Mouse (Mus musculus): ENCODE measurements at regions not wholly inside any gene's neighbourhood (a gene's known extent, or its start where the extent isn't known, plus 50 kb on each side); places are given as distances from the start of the nearest gene placed in this dataset.

DNA sequence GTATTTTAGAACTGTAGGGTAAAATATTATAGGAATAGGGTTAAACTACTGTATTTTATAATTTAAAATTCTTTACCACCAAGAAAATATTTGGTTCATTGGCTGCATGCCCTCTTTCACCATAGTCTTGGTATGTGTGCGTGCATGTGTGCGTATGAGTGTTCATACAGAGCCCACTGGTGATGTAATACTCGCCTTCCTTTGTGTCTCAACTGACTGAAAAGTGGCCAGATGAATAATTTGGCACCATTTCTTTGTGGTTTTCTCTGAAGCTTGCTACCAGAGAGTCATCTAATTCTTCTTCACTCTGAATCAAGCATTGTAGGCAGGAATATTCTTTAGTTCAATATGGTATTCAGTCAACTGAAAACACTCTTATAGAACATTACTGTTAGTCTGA lies 372.7 kb downstream of the Slc22a22 start:
- Histone ChIP-seq H3K36me3 (ENCODE audit: control insufficient read depth, insufficient read depth, low read length) (no peaks in the 10 kb centered on the region), H3K79me2 (ENCODE audit: control insufficient read depth, insufficient read depth, low read length) (no peaks in the 10 kb centered on the region), H3K4me3 (ENCODE audit: insufficient read depth, low read depth, low read length) (no peak overlapping the region), H3K27ac (replicated peaks; ENCODE audit: insufficient read depth, low read depth, low read length) (no peak overlapping the region), H3K4me1 (ENCODE audit: control insufficient read depth, insufficient read depth, low read length) (no peaks in the 10 kb centered on the region), H3K27me3 (ENCODE audit: control insufficient read depth, insufficient read depth, low read length) (no peaks in the 10 kb centered on the region), H3K9ac (ENCODE audit: low read depth, low read length) (no peak overlapping the region)
- 78% methylated on average over 3 of the region's 3 CpGs for WGBS
- no peak for DNase-seq (ENCODE audit: extremely low read depth, low read depth, low spot score)
- TF ChIP-seq POLR2A (IDR thresholded peaks at IDR 0.05; ENCODE audit: extremely low read depth, insufficient read depth, low read length), result no peak

DNA sequence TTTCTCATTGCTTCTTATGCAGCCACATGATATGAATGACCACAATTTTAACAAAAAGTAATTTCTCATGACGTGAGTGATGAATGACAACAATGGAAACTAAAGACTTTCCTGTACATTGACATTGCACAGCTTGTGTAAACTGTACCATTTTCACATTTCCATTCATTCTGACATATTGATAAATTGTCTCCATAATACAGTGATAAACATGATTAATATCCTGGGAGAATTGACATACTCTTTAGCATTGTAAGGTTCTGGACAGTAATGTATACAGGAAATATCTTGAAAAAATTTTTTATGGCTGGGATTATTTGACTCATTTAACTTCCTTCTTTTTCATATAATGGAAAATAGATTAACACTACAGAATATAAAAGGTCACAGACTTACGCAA lies 380.1 kb downstream of the Slc22a22 start:
- Histone ChIP-seq H3K4me3 (ENCODE audit: insufficient read depth, low read depth, low read length) (no peak overlapping the region), H3K9ac (ENCODE audit: low read depth, low read length) (no peak overlapping the region), H3K36me3 (ENCODE audit: control insufficient read depth, insufficient read depth, low read length) (no peaks in the 10 kb centered on the region), H3K27me3 (ENCODE audit: control insufficient read depth, insufficient read depth, low read length) (no peaks in the 10 kb centered on the region), H3K4me1 (ENCODE audit: control insufficient read depth, insufficient read depth, low read length) (no peaks in the 10 kb centered on the region), H3K79me2 (ENCODE audit: control insufficient read depth, insufficient read depth, low read length) (no peaks in the 10 kb centered on the region), H3K27ac (replicated peaks; ENCODE audit: insufficient read depth, low read depth, low read length) (no peak overlapping the region)
- no peak for TF ChIP-seq CTCF (IDR thresholded peaks at IDR 0.05; ENCODE audit: low read depth, low read length)
- WGBS, result 68% methylated on average over 2 of the region's 2 CpGs
- DNase-seq (ENCODE audit: extremely low read depth, low read depth, low spot score), result no peak

DNA sequence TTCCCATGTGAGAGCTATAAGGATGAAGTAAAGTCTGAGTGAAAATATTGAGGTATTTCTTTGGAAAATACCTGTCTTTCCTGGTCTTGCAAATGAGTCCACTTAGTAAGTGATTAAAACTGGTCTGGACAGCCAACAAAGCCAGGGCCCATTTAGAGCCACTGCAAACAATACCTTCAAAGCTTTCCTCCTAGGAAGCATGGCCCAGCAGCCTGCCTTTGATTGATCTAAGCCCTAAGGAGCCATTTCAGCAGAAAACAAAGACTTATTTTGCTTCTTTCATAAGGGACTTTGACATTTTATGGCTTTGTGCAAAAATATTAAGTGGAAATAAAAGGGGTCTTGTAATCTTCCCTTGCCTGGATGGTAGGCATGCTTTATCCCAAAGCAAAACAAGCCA lies 397.6 kb downstream of the Slc22a22 start:
- DNase-seq (ENCODE audit: extremely low read depth, low read depth, low spot score), result no peak
- no peaks in the 10 kb centered on the region for H3K27me3 ChIP-seq (ENCODE audit: control insufficient read depth, insufficient read depth, low read length)
- H3K36me3 ChIP-seq (ENCODE audit: control insufficient read depth, insufficient read depth, low read length), result no peaks in the 10 kb centered on the region
- H3K9ac ChIP-seq (ENCODE audit: low read depth, low read length), result no peak overlapping the region
- no peak for TF ChIP-seq CTCF (IDR thresholded peaks at IDR 0.05; ENCODE audit: low read depth, low read length)
- no peak overlapping the region for H3K4me3 ChIP-seq (ENCODE audit: insufficient read depth, low read depth, low read length)
- no peaks in the 10 kb centered on the region for H3K4me1 ChIP-seq (ENCODE audit: control insufficient read depth, insufficient read depth, low read length)
- H3K79me2 ChIP-seq (ENCODE audit: control insufficient read depth, insufficient read depth, low read length), result no peaks in the 10 kb centered on the region
- no peak overlapping the region for H3K27ac ChIP-seq (replicated peaks; ENCODE audit: insufficient read depth, low read depth, low read length)

DNA sequence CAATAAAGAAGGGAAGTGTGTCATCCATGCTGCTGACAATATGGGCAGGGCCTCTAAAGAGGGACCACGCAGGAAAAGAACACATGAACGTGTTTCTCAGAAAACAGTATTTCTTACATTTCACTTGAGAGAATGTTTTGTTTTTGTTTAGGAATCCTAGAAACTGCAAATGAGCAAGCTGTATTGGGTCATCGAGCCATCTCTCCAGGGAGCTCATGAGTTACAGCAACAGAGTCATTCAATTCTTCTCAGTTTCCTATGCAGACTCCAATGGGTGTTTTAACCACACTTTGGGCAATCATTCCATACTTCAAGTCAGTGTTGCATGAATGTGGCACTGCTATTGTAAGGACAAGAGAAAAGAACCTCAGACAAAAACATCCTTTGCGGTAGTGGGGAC lies 403.6 kb downstream of the Slc22a22 start:
- H3K36me3 ChIP-seq (ENCODE audit: control insufficient read depth, insufficient read depth, low read length), result no peaks in the 10 kb centered on the region
- TF ChIP-seq CTCF (IDR thresholded peaks at IDR 0.05; ENCODE audit: low read depth, low read length) (no peak), POLR2A (IDR thresholded peaks at IDR 0.05; ENCODE audit: extremely low read depth, insufficient read depth, low read length) (no peak)
- H3K27ac ChIP-seq (replicated peaks; ENCODE audit: insufficient read depth, low read depth, low read length), result no peak overlapping the region
- no peaks in the 10 kb centered on the region for H3K79me2 ChIP-seq (ENCODE audit: control insufficient read depth, insufficient read depth, low read length)
- H3K27me3 ChIP-seq (ENCODE audit: control insufficient read depth, insufficient read depth, low read length), result no peaks in the 10 kb centered on the region
- H3K9ac ChIP-seq (ENCODE audit: low read depth, low read length), result no peak overlapping the region
- H3K4me3 ChIP-seq (ENCODE audit: insufficient read depth, low read depth, low read length), result no peak overlapping the region
- no peaks in the 10 kb centered on the region for H3K4me1 ChIP-seq (ENCODE audit: control insufficient read depth, insufficient read depth, low read length)
- 82% methylated on average over 4 of the region's 4 CpGs for WGBS
- no peak for DNase-seq (ENCODE audit: extremely low read depth, low read depth, low spot score)

DNA sequence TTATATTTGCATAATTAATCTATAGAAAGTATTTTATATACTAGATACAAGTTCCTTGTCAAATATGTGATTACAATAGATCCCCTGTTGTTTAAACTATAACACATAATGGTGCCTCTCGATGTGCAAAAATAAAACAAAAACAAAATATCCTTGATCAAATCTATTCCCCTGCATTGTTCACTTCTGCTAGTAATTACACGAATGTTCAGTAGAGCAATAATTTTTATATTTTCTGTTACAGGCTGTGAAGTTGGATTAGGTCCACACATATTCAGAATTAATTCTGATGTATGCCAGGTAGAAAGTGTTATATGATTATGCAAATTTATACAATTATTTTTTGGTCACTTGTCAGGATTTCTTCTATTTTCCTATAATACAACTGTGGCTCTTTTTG lies 415.9 kb downstream of the Slc22a22 start:
- no peak for TF ChIP-seq POLR2A (IDR thresholded peaks at IDR 0.05; ENCODE audit: extremely low read depth, insufficient read depth, low read length)
- TF ChIP-seq CTCF (IDR thresholded peaks at IDR 0.05; ENCODE audit: low read depth, low read length), result no peak
- 87% methylated on average over 2 of the region's 2 CpGs for WGBS
- Histone ChIP-seq H3K27me3 (ENCODE audit: control insufficient read depth, insufficient read depth, low read length) (no peaks in the 10 kb centered on the region), H3K79me2 (ENCODE audit: control insufficient read depth, insufficient read depth, low read length) (no peaks in the 10 kb centered on the region), H3K36me3 (ENCODE audit: control insufficient read depth, insufficient read depth, low read length) (no peaks in the 10 kb centered on the region), H3K9ac (ENCODE audit: low read depth, low read length) (no peak overlapping the region), H3K4me3 (ENCODE audit: insufficient read depth, low read depth, low read length) (no peak overlapping the region), H3K4me1 (ENCODE audit: control insufficient read depth, insufficient read depth, low read length) (no peaks in the 10 kb centered on the region), H3K27ac (replicated peaks; ENCODE audit: insufficient read depth, low read depth, low read length) (no peak overlapping the region)
- no peak for DNase-seq (ENCODE audit: extremely low read depth, low read depth, low spot score)

DNA sequence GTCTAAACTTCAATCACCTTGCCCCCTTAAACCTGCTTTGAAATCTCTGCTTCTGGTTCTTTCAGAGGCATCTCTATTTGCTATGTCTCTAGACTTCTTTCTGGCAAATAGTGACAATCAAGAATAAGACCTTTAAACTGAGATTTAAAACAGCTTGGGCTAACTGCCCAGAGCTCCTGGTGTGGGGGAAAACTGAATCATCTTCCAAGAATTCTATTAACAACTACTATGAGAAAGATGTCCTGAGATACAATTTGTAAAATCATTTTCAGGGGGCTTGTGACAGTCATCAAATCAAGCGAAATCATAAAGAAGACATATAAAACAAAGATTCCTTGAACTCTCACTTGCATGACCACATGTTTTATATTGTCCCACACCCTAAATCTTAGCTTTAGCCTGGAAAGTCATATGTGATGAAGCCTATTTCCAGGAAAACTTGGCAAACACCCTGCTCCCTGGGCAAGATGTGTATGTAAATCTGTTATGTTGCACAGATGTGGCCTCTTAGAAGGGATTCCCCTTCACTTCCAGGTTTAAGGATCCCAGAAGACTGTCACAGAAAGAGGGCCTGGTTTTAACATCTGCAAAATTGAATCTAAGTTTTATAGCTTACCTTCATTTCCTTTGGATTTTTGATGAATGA lies 417.8 kb downstream of the Slc22a22 start:
- TF ChIP-seq POLR2A (IDR thresholded peaks at IDR 0.05; ENCODE audit: extremely low read depth, insufficient read depth, low read length), result no peak
- TF ChIP-seq CTCF (IDR thresholded peaks at IDR 0.05; ENCODE audit: low read depth, low read length), result no peak
- H3K27me3 ChIP-seq (ENCODE audit: control insufficient read depth, insufficient read depth, low read length), result no peaks in the 10 kb centered on the region
- no peak overlapping the region for H3K9ac ChIP-seq (ENCODE audit: low read depth, low read length)
- H3K4me3 ChIP-seq (ENCODE audit: insufficient read depth, low read depth, low read length), result no peak overlapping the region
- no peaks in the 10 kb centered on the region for H3K36me3 ChIP-seq (ENCODE audit: control insufficient read depth, insufficient read depth, low read length)
- no peaks in the 10 kb centered on the region for H3K79me2 ChIP-seq (ENCODE audit: control insufficient read depth, insufficient read depth, low read length)
- no peak overlapping the region for H3K27ac ChIP-seq (replicated peaks; ENCODE audit: insufficient read depth, low read depth, low read length)
- DNase-seq (ENCODE audit: extremely low read depth, low read depth, low spot score), result no peak
- no peaks in the 10 kb centered on the region for H3K4me1 ChIP-seq (ENCODE audit: control insufficient read depth, insufficient read depth, low read length)
- 82% methylated on average over 1 of the region's 1 CpGs for WGBS
